Mouse (Mus musculus) limb, embryonic 14.5 days (tissue): ENCODE results near the gene Fzr1. TPM values are rescaled to one million over a fixed set of nuclear protein-coding genes. Genes with fewer than 3 reads are reported as not detected.

Source experiments
- ATAC-seq: fragments of 200-750 bp; cut with Nextera tagmentation; 2 replicates; pipeline ENCODE4 v1.8.0; 2017; ENCODE audit warnings: low read depth, moderate number of reproducible peaks, moderate TSS enrichment; ENCODE audit not compliant: low FRiP score
- DNase-seq: peaks from one replicate; pipeline ENCODE4 v3.0.0-alpha.2; 2015; ENCODE audit warnings: low spot score
- H3K27ac ChIP-seq: fragments of 300-500 bp; sonication (generic); replicated peaks from 2 replicates; pipeline ENCODE4 v1.5.1; 2014; ENCODE audit warnings: low read depth, mild to moderate bottlenecking, low read length, moderate library complexity, mixed read lengths
- H3K27me3 ChIP-seq: fragments of 300-500 bp; sonication (generic); 2 replicates; pipeline ENCODE4 v1.6.1; 2014; ENCODE audit warnings: low read length, mixed read lengths; ENCODE audit not compliant: control insufficient read depth, insufficient read depth
- H3K36me3 ChIP-seq: fragments of 300-500 bp; sonication (generic); 2 replicates; pipeline ENCODE4 v1.6.1; 2014; ENCODE audit warnings: mild to moderate bottlenecking, low read length, moderate library complexity, mixed read lengths; ENCODE audit not compliant: control insufficient read depth, insufficient read depth
- H3K4me1 ChIP-seq: fragments of 300-500 bp; sonication (generic); 2 replicates; pipeline ENCODE4 v1.6.1; 2014; ENCODE audit warnings: antibody characterized with exemption, low read length, mixed read lengths; ENCODE audit not compliant: control insufficient read depth, insufficient read depth
- H3K4me2 ChIP-seq: fragments of 300-500 bp; sonication (generic); replicated peaks from 2 replicates; pipeline ENCODE4 v1.6.1; 2014; ENCODE audit warnings: low read depth, mild to moderate bottlenecking, low read length, moderate library complexity; ENCODE audit not compliant: severe bottlenecking
- H3K4me3 ChIP-seq: fragments of 300-500 bp; sonication (generic); replicated peaks from 2 replicates; pipeline ENCODE4 v1.5.1; 2014; ENCODE audit warnings: low read length
- H3K9ac ChIP-seq: fragments of 300-500 bp; sonication (generic); 2 replicates; pipeline ENCODE4 v1.6.1; 2014; ENCODE audit warnings: mild to moderate bottlenecking, low read depth, low read length, moderate library complexity; ENCODE audit not compliant: severe bottlenecking
- H3K9me3 ChIP-seq: fragments of 300-500 bp; sonication (generic); 2 replicates; pipeline ENCODE4 v1.6.1; 2016; ENCODE audit warnings: low read length; ENCODE audit not compliant: control insufficient read depth
- POLR2A ChIP-seq: fragments of 200-500 bp; IDR thresholded peaks from 2 replicates; pipeline ENCODE4 v1.8.0; 2012; ENCODE audit warnings: inconsistent platforms, mild to moderate bottlenecking, moderate library complexity, borderline replicate concordance; ENCODE audit not compliant: insufficient read depth, insufficient read length; ENCODE audit errors: extremely low read depth
- WGBS: fragments of 180-500 bp; shearing (Covaris S2); extraction: QIAGEN DNeasy Blood & Tissue Kit; methylation state at CpG from one replicate; pipeline ENCODE4 v1.1.7; 2014; 5-methylcytosine and 5-hydroxymethylcytosine counted together
- polyA plus RNA-seq, 2 experiments: library from polyadenylated mRNA; depleted of rRNA in 1 of 2; stranded (reverse) in 1 of 2; unstranded in 1 of 2; fragments of >200 nt; fragmentation: Nextera tagmentation in 1 of 2; extraction: Ambion mirVana in 1 of 2; gene quantifications; 2 replicates each; pipeline versions ENCODE4 v1.2.1 to v1.2.3; 2012 to 2014

The Fzr1 gene
- polyA plus RNA-seq, 2 experiments: 92.8 to 109 TPM

- H3K36me3 ChIP-seq: peaks cover 24% of the 10 kb centered on the region
- H3K27ac ChIP-seq: peak overlapping the region; percentile 85
- no peaks in the 10 kb centered on the region for H3K27me3 ChIP-seq
- no peaks in the 10 kb centered on the region for H3K9me3 ChIP-seq
- TF ChIP-seq POLR2A: no peak
- H3K9ac ChIP-seq: no peak overlapping the region
- H3K4me1 ChIP-seq: peaks cover 29% of the 10 kb centered on the region
- WGBS: 47% methylated on average over 4 of the region's 4 CpGs
- peak; percentile 8; the same call in 1 of the 2 replicates for ATAC-seq
- H3K4me2 ChIP-seq: 0 out of 2 replicates have a peak overlapping the region, but pooled peaks have one; percentile 21
- DNase-seq: no peak
- H3K4me3 ChIP-seq: no peak overlapping the region
Observed at GRCm38 (mm10) chr10:81330007-81330406, 48.3 kb downstream of the Fzr1 start.

GRCm38 (mm10) chr10:81329194-81329975, 48.9 kb downstream of the Fzr1 start:
- Histone ChIP-seq H3K4me2 (peak overlapping the region; percentile 21), H3K27me3 (no peaks in the 10 kb centered on the region), H3K4me1 (peaks cover 23% of the 10 kb centered on the region), H3K9me3 (no peaks in the 10 kb centered on the region), H3K4me3 (no peak overlapping the region), H3K27ac (peak overlapping the region; percentile 85), H3K9ac (peak overlapping the region; percentile 40), H3K36me3 (peaks cover 30% of the 10 kb centered on the region)
- DNase-seq: peak; percentile 82
- 48% methylated on average over 10 of the region's 10 CpGs for WGBS
- ATAC-seq: peak; percentile 82
- TF ChIP-seq POLR2A: no peak

GRCm38 (mm10) chr10:81328386-81328785, 49.9 kb downstream of the Fzr1 start, which contains the start of gene Tbxa2r:
Gene Tbxa2r, plus strand, starts transcription at chr10:81328731.
- TF ChIP-seq POLR2A: no peak
- DNase-seq: no peak
- no peaks in the 10 kb centered on the region for H3K9me3 ChIP-seq
- H3K27me3 ChIP-seq: no peaks in the 10 kb centered on the region
- no peak for ATAC-seq
- peaks cover 23% of the 10 kb centered on the region for H3K4me1 ChIP-seq
- WGBS: 18% methylated on average over 10 of the region's 10 CpGs
- H3K9ac ChIP-seq: peak within 1 kb of the TSS; percentile 40
- peak within 1 kb of the TSS; percentile 21 for H3K4me2 ChIP-seq
- H3K36me3 ChIP-seq: peaks cover 40% of the 10 kb centered on the region
- H3K4me3 ChIP-seq: no peak within 1 kb of the TSS
- peak within 1 kb of the TSS; percentile 85 for H3K27ac ChIP-seq

DNA sequence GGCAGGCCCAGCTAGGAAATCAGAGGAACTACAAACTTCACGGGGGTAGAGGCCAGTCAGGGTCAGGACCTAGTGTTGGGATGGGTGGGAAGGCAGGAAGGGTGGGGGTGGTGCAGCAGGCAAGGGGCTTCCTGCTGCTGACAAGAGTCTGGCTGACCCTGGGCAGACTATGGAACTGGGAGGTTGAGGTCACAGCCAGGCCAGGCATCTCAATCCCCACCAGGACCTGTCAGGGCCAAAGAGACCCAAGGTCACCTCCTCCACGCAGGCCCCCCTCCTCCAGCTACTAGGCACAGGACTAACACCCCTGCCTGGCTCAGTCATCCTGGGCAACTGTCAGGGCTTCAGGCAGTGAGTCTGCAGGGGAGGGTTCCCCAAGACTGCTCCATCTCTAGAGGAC, 50.4 kb downstream of the Fzr1 start:
- 27% methylated on average over 2 of the region's 2 CpGs for WGBS
- peaks cover 23% of the 10 kb centered on the region for H3K4me1 ChIP-seq
- no peak overlapping the region for H3K27ac ChIP-seq
- H3K9ac ChIP-seq: no peak overlapping the region
- TF ChIP-seq POLR2A: no peak
- H3K36me3 ChIP-seq: peaks cover 44% of the 10 kb centered on the region
- no peaks in the 10 kb centered on the region for H3K9me3 ChIP-seq
- H3K4me2 ChIP-seq: no peak overlapping the region
- H3K4me3 ChIP-seq: no peak overlapping the region
- no peak for ATAC-seq
- no peaks in the 10 kb centered on the region for H3K27me3 ChIP-seq
- no peak for DNase-seq

DNA sequence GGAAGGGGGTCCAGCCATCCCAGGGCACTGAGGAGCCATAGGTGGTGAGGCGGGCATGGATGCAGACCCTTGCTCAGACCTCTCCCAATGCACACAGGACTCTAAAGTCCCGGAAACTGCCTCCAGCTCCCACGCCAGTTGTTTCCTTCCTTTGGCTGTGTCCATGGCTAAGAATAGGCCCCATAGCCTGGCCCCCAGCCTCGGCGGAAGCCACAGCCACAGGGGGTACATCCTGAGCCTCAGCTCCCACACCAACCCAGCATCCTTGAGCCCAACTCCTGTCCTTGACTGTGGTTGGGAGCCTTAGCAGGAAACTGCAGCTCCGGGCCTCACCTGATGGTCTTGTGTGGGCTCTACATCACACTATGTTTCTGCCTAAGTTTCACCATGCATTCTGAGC, 51.5 kb downstream of the Fzr1 start:
- Histone ChIP-seq H3K27ac (no peak overlapping the region), H3K4me1 (peaks cover 25% of the 10 kb centered on the region), H3K9ac (no peak overlapping the region), H3K9me3 (no peaks in the 10 kb centered on the region), H3K27me3 (no peaks in the 10 kb centered on the region), H3K4me3 (no peak overlapping the region), H3K4me2 (no peak overlapping the region), H3K36me3 (peaks cover 50% of the 10 kb centered on the region)
- no peak for DNase-seq
- 76% methylated on average over 6 of the region's 6 CpGs for WGBS
- no peak for ATAC-seq
- TF ChIP-seq POLR2A: no peak
